Mouse (Mus musculus): Measurements from ENCODE around the gene Asnsd1. TPM values are rescaled to one million over a fixed set of nuclear protein-coding genes. Genes with fewer than 3 reads are reported as not detected.
"Not testable (repeated sequence)": the region's sequence is repeated elsewhere in the genome, so short reads cannot be mapped to it uniquely, and the experiment has no call there.

The Asnsd1 gene
- polyA plus RNA-seq, 1 experiment from 2014 or later: 44.0 TPM

GRCm38 (mm10) chr1:53358988-53359387 lies 6.4 kb upstream of the Asnsd1 start:
- Histone ChIP-seq H3K9ac (ENCODE audit: low read length) (no peak overlapping the region), H3K4me2 (replicated peaks; ENCODE audit: low read depth) (no peak overlapping the region), H3K36me3 (ENCODE audit: control insufficient read depth, insufficient read depth, low read length) (no peaks in the 10 kb centered on the region), H3K27me3 (ENCODE audit: control insufficient read depth, insufficient read depth, low read length) (no peaks in the 10 kb centered on the region), H3K9me3 (ENCODE audit: control insufficient read depth, low read length) (no peaks in the 10 kb centered on the region), H3K27ac (replicated peaks) (no peak overlapping the region), H3K4me1 (replicated peaks; ENCODE audit: control insufficient read depth, insufficient read depth) (no peaks in the 10 kb centered on the region), H3K4me3 (ENCODE audit: low read depth, low read length) (no peak overlapping the region)
- DNase-seq (ENCODE audit: low spot score) (no peak), ATAC-seq (ENCODE audit: low FRiP score, low TSS enrichment) (no peak)
- TF ChIP-seq CTCF (IDR thresholded peaks at IDR 0.05; ENCODE audit: low read depth): no peak
- no peak for TF ChIP-seq EP300 (optimal IDR thresholded peaks at IDR 0.05)

- H3K9ac ChIP-seq (ENCODE audit: low read length): no peak overlapping the region
- DNase-seq (ENCODE audit: low spot score): no peak
- no peaks in the 10 kb centered on the region for H3K27me3 ChIP-seq (ENCODE audit: control insufficient read depth, insufficient read depth, low read length)
- H3K27ac ChIP-seq (replicated peaks): no peak overlapping the region
- no peaks in the 10 kb centered on the region for H3K4me1 ChIP-seq (replicated peaks; ENCODE audit: control insufficient read depth, insufficient read depth)
- no peak overlapping the region for H3K4me2 ChIP-seq (replicated peaks; ENCODE audit: low read depth)
- TF ChIP-seq EP300 (optimal IDR thresholded peaks at IDR 0.05) (no peak), CTCF (IDR thresholded peaks at IDR 0.05; ENCODE audit: low read depth) (no peak)
- 0 out of 2 replicates have a peak, but pooled peaks cover 2% of the 10 kb centered on the region for H3K36me3 ChIP-seq (ENCODE audit: control insufficient read depth, insufficient read depth, low read length)
- no peak overlapping the region for H3K4me3 ChIP-seq (ENCODE audit: low read depth, low read length)
- WGBS: 98% methylated on average over 2 of the region's 2 CpGs
- H3K9me3 ChIP-seq (ENCODE audit: control insufficient read depth, low read length): no peaks in the 10 kb centered on the region
- ATAC-seq (ENCODE audit: low FRiP score, low TSS enrichment): no peak
Measured at GRCm38 (mm10) chr1:53341071-53341470, 11.5 kb downstream of the Asnsd1 start.

- ATAC-seq (ENCODE audit: low FRiP score, low TSS enrichment); H3K27ac ChIP-seq (replicated peaks); H3K36me3 ChIP-seq (ENCODE audit: control insufficient read depth, insufficient read depth, low read length); H3K4me1 ChIP-seq (replicated peaks; ENCODE audit: control insufficient read depth, insufficient read depth); H3K9me3 ChIP-seq (ENCODE audit: control insufficient read depth, low read length); H3K4me2 ChIP-seq (replicated peaks; ENCODE audit: low read depth); DNase-seq (ENCODE audit: low spot score); H3K9ac ChIP-seq (ENCODE audit: low read length); H3K27me3 ChIP-seq (ENCODE audit: control insufficient read depth, insufficient read depth, low read length); H3K4me3 ChIP-seq (ENCODE audit: low read depth, low read length): not testable (repeated sequence)
- 65% methylated on average over 2 of the region's 2 CpGs for WGBS
Measured at GRCm38 (mm10) chr1:53337403-53337802, 15.1 kb downstream of the Asnsd1 start.

GRCm38 (mm10) chr1:53335465-53335864 lies 17.1 kb downstream of the Asnsd1 start:
- Histone ChIP-seq H3K4me2 (replicated peaks; ENCODE audit: low read depth) (no peak overlapping the region), H3K27me3 (ENCODE audit: control insufficient read depth, insufficient read depth, low read length) (no peaks in the 10 kb centered on the region), H3K4me1 (replicated peaks; ENCODE audit: control insufficient read depth, insufficient read depth) (no peaks in the 10 kb centered on the region), H3K9me3 (ENCODE audit: control insufficient read depth, low read length) (no peaks in the 10 kb centered on the region), H3K4me3 (ENCODE audit: low read depth, low read length) (no peak overlapping the region), H3K36me3 (ENCODE audit: control insufficient read depth, insufficient read depth, low read length) (no peaks in the 10 kb centered on the region), H3K9ac (ENCODE audit: low read length) (no peak overlapping the region), H3K27ac (replicated peaks) (no peak overlapping the region)
- no peak for ATAC-seq (ENCODE audit: low FRiP score, low TSS enrichment)
- no peak for TF ChIP-seq EP300 (optimal IDR thresholded peaks at IDR 0.05)
- TF ChIP-seq CTCF (IDR thresholded peaks at IDR 0.05; ENCODE audit: low read depth): no peak
- no peak for DNase-seq (ENCODE audit: low spot score)

GRCm38 (mm10) chr1:53333527-53333926 lies 19.0 kb downstream of the Asnsd1 start:
- H3K4me3 ChIP-seq (ENCODE audit: low read depth, low read length); H3K4me1 ChIP-seq (replicated peaks; ENCODE audit: control insufficient read depth, insufficient read depth); H3K4me2 ChIP-seq (replicated peaks; ENCODE audit: low read depth); H3K36me3 ChIP-seq (ENCODE audit: control insufficient read depth, insufficient read depth, low read length); H3K27me3 ChIP-seq (ENCODE audit: control insufficient read depth, insufficient read depth, low read length); ATAC-seq (ENCODE audit: low FRiP score, low TSS enrichment); H3K9me3 ChIP-seq (ENCODE audit: control insufficient read depth, low read length); DNase-seq (ENCODE audit: low spot score); H3K27ac ChIP-seq (replicated peaks); H3K9ac ChIP-seq (ENCODE audit: low read length): not testable (repeated sequence)
- WGBS: 50% methylated on average over 5 of the region's 5 CpGs

GRCm38 (mm10) chr1:53324827-53325494 lies 27.6 kb downstream of the Asnsd1 start:
- TF ChIP-seq CTCF (IDR thresholded peaks at IDR 0.05; ENCODE audit: low read depth) (no peak), EP300 (optimal IDR thresholded peaks at IDR 0.05) (no peak)
- no peaks in the 10 kb centered on the region for H3K9me3 ChIP-seq (ENCODE audit: control insufficient read depth, low read length)
- H3K9ac ChIP-seq (ENCODE audit: low read length): no peak overlapping the region
- H3K27me3 ChIP-seq (ENCODE audit: control insufficient read depth, insufficient read depth, low read length): no peaks in the 10 kb centered on the region
- H3K4me2 ChIP-seq (replicated peaks; ENCODE audit: low read depth): no peak overlapping the region
- H3K27ac ChIP-seq (replicated peaks): no peak overlapping the region
- ATAC-seq (ENCODE audit: low FRiP score, low TSS enrichment): no peak
- 91% methylated on average over 5 of the region's 5 CpGs for WGBS
- DNase-seq (ENCODE audit: low spot score): no peak
- no peaks in the 10 kb centered on the region for H3K36me3 ChIP-seq (ENCODE audit: control insufficient read depth, insufficient read depth, low read length)
- no peak overlapping the region for H3K4me3 ChIP-seq (ENCODE audit: low read depth, low read length)
- H3K4me1 ChIP-seq (replicated peaks; ENCODE audit: control insufficient read depth, insufficient read depth): no peaks in the 10 kb centered on the region
